Mouse (Mus musculus): ENCODE measurements around the gene Kbtbd13.
"Not testable (repeated sequence)": the region's sequence is repeated elsewhere in the genome, so short reads cannot be mapped to it uniquely, and the experiment has no call there.

Gene Kbtbd13

DNA sequence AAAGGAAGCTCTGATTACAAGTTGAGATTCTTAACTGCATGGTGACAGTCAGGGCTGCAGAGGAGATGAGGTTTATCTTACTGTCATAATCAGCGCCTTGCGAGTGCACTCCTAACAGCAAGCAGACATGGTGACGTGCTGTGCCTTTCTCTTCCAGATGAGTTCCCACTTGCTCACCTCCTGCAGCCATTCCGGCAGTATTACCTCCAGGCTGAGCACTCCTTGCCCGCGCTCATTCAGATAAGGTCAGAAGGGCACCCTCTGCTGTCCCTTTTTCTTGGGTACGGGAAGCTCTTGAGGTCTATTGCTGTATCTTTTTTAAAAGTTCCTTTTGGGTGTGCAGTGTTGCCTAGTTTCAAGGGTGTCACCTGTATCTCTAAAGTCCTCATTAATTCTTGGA lies 34.9 kb downstream of the Kbtbd13 start:
- DNase-seq (ENCODE audit: extremely low read depth, low read depth) = no peak

DNA sequence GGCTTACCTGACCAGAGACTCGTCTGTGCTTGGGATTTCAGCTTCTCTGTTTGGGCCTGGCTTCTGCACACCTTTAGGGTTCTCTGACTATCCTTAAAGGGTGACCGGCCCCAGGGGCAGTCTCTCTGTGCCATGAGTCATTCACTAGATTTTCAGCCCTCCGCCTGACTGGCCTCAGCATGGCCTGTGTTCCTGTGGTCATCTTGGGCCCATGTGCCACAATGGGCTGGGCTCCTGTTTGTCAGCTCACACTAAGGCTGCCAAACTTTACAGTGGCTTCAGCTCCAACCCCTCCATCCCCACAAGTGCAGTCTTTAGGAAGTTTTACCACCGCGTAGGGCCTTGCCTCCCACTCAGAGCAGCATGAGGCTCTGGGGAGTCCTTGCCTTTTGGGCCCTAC lies 38.2 kb downstream of the Kbtbd13 start:
- DNase-seq (ENCODE audit: extremely low read depth, low read depth) = no peak

- DNase-seq (ENCODE audit: extremely low read depth, low read depth) = no peak
These were observed 44.2 kb downstream of the Kbtbd13 start for GRCm38 (mm10) chr9:65347112-65347850.

DNA sequence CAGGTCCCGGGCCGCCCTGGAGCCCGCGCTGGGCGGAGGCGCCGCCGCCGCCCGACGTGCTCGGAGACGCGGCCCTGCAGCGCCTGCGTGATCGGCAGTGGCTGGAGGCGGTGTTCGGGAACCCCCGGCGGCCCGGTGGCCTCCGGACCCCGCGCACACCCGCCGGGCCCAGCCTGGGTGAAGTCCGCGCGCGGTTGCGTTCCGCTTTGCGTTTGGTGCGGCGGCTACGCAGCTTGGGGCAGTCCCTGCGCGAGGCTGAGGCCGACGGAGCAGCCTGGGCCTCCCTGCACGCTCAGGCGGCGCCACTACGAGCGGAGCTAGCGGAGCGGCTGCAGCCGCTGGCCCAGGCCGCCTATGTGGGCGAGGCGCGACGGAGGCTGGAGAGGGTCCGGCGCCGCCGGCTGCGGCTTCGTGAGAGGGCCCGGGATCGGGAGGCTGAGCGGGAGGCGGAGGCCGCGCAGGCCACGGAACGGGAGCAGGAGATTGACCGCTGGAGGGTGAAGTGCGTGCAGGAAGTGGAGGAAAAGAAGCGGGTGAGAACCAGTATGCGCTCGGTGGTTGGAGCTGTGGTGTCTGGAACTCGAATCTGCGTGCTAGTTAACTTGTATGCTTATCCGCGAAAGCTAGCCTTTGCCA lies 44.9 kb downstream of the Kbtbd13 start:
- DNase-seq (ENCODE audit: extremely low read depth, low read depth) = no peak

DNA sequence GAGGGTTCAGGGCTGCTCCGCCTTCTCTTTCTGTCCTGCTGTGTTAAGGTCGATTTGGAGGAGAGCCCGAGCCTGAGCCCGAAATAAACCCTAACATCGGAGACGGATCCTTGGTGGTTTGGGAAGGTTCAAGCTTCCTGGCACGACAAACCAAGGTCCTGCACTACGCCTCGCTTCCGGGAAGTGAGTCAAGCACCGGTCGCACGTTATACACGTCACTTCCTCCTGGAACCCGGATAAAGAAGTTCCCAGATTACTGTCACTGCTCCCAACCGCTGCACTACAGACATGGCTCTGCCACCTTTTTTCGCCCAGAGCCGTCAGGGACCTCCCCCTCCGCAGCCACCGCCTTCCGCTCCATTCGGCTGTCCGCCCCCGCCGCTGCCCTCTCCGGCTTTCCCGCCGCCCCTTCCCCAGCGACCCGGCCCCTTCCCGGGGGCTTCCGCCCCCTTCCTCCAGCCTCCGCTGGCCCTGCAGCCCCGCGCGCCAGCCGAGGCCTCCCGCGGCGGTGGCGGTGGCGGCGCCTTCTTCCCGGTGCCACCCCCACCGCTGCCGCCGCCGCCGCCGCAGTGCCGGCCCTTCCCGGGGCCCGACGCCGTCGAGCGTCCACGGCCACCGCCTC lies 45.5 kb downstream of the Kbtbd13 start, which contains the start of gene Pdcd7:
Gene Pdcd7 (plus strand): TSS at position 251 of the 622 bp plus-strand sequence.
- peak; percentile 95 for DNase-seq (ENCODE audit: extremely low read depth, low read depth)

- not testable (repeated sequence) for DNase-seq (ENCODE audit: extremely low read depth, low read depth)
These were observed 46.0 kb downstream of the Kbtbd13 start for GRCm38 (mm10) chr9:65345439-65345838.

GRCm38 (mm10) chr9:65340414-65340813 lies 51.0 kb downstream of the Kbtbd13 start:
- no peak for DNase-seq (ENCODE audit: extremely low read depth, low read depth)

GRCm38 (mm10) chr9:65339146-65339545 lies 52.3 kb downstream of the Kbtbd13 start:
- no peak for DNase-seq (ENCODE audit: extremely low read depth, low read depth)
